8 mouse cellular contexts compared by ENCODE assay signal in the genomic region with DNA sequence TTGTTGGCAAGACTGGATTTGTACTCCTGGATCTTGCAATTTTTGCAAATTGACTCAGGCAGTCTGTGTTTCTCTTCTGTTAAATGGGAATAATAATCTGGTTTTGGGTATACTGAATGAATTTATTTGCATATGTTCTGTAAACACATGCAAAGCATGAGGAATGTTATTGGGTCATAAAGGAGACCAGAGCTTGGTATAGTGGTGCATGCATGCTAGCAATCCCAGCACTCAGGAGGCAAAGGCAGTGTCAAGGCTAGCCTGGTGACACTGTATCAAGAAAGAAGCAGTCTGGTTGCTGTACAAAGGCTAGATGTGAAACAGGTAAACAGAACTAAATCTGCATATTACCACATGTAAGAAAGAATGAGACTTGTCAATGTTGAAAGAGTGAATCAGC. TPM values are rescaled to one million over a fixed set of nuclear protein-coding genes. Genes with fewer than 3 reads are reported as not detected.
A peak's percentile ranks its signal among the peaks of the same experiment; 100 is the strongest.
DNase-seq lines count a peak whose midpoint lies in the region; ATAC-seq and TF ChIP-seq lines count a peak whose summit lies in the region.

No protein-coding gene starts in this region.

- ATAC-seq in embryonic facial prominence, embryonic 13.5 days (ENCODE audit: insufficient number of reproducible peaks, insufficient read depth, low FRiP score, low TSS enrichment, low read depth) = no peak
- no peak for ATAC-seq in intestine, embryonic 16.5 days
- no peak for ATAC-seq in neural tube, embryonic 12.5 days (ENCODE audit: low FRiP score, low read depth)
- no peak for ATAC-seq in frontal cortex, adult (ENCODE audit: low TSS enrichment)

- H3K4me3 ChIP-seq in liver, adult 2 months (ENCODE audit: insufficient read depth, low read depth, low read length) = peak overlapping the region; percentile 18; the same call in 1 of the 2 replicates
- peak overlapping the region; percentile 77 for H3K4me3 ChIP-seq in embryonic facial prominence, embryonic 13.5 days
- H3K4me3 ChIP-seq in intestine, embryonic 16.5 days (ENCODE audit: low read length) = peak overlapping the region; percentile 94
- peak overlapping the region; percentile 60 for H3K4me3 ChIP-seq in neural tube, embryonic 12.5 days

- no peak overlapping the region for H3K9ac ChIP-seq in liver, adult 2 months (ENCODE audit: low read depth, low read length)
- H3K9ac ChIP-seq in embryonic facial prominence, embryonic 13.5 days = peak overlapping the region; percentile 89
- peak overlapping the region; percentile 90 for H3K9ac ChIP-seq in intestine, embryonic 16.5 days (ENCODE audit: low read depth, low read length)
- H3K9ac ChIP-seq in neural tube, embryonic 12.5 days = peak overlapping the region; percentile 84

- H3K4me1 ChIP-seq in liver, adult 2 months (ENCODE audit: control insufficient read depth, insufficient read depth, low read length) = peaks cover 7% of the 10 kb centered on the region
- H3K4me1 ChIP-seq in embryonic facial prominence, embryonic 13.5 days = peaks cover 19% of the 10 kb centered on the region
- peaks cover 17% of the 10 kb centered on the region for H3K4me1 ChIP-seq in intestine, embryonic 16.5 days (ENCODE audit: control insufficient read depth, insufficient read depth, low read length)
- peaks cover 21% of the 10 kb centered on the region for H3K4me1 ChIP-seq in neural tube, embryonic 12.5 days

- no peaks in the 10 kb centered on the region for H3K27me3 ChIP-seq in liver, adult 2 months (ENCODE audit: control insufficient read depth, insufficient read depth, low read length)
- no peaks in the 10 kb centered on the region for H3K27me3 ChIP-seq in embryonic facial prominence, embryonic 13.5 days
- no peaks in the 10 kb centered on the region for H3K27me3 ChIP-seq in intestine, embryonic 16.5 days (replicated peaks; ENCODE audit: control insufficient read depth, insufficient read depth, low read length)
- no peaks in the 10 kb centered on the region for H3K27me3 ChIP-seq in neural tube, embryonic 12.5 days (replicated peaks)

- H3K9me3 ChIP-seq in embryonic facial prominence, embryonic 13.5 days = no peaks in the 10 kb centered on the region
- no peaks in the 10 kb centered on the region for H3K9me3 ChIP-seq in intestine, embryonic 16.5 days (ENCODE audit: control insufficient read depth, low read length)
- H3K9me3 ChIP-seq in neural tube, embryonic 12.5 days = no peaks in the 10 kb centered on the region

- no peak for TF ChIP-seq CTCF in liver, adult 2 months (IDR thresholded peaks at IDR 0.05; ENCODE audit: low read depth, low read length)

- no peak overlapping the region for H3K27ac ChIP-seq in liver, adult 2 months (replicated peaks; ENCODE audit: insufficient read depth, low read depth, low read length)
- H3K27ac ChIP-seq in embryonic facial prominence, embryonic 13.5 days = no peak overlapping the region; the same call in 1 of the 2 replicates
- H3K27ac ChIP-seq in intestine, embryonic 16.5 days (ENCODE audit: low read length) = 0 out of 2 replicates have a peak overlapping the region, but pooled peaks have one; percentile 97
- no peak overlapping the region for H3K27ac ChIP-seq in neural tube, embryonic 12.5 days

- no peak for TF ChIP-seq POLR2A in liver, adult 2 months (IDR thresholded peaks at IDR 0.05; ENCODE audit: extremely low read depth, insufficient read depth, low read length)

- peaks cover 22% of the 10 kb centered on the region; the same call in 1 of the 2 replicates for H3K79me2 ChIP-seq in liver, adult 2 months (ENCODE audit: control insufficient read depth, insufficient read depth, low read length)

- DNase-seq in liver, adult 2 months (ENCODE audit: extremely low read depth, low read depth, low spot score) = peak; percentile 32
- DNase-seq in liver = no peak
- no peak for DNase-seq in thymus, postnatal 25 days
- DNase-seq in B cell, adult 2 months = no peak

- H3K36me3 ChIP-seq in liver, adult 2 months (ENCODE audit: control insufficient read depth, insufficient read depth, low read length) = peaks cover 4% of the 10 kb centered on the region; the same call in 1 of the 2 replicates
- H3K36me3 ChIP-seq in embryonic facial prominence, embryonic 13.5 days = peaks cover 5% of the 10 kb centered on the region; the same call in 1 of the 2 replicates
- no peaks in the 10 kb centered on the region for H3K36me3 ChIP-seq in intestine, embryonic 16.5 days (ENCODE audit: control insufficient read depth, insufficient read depth, low read length)
- 0 out of 2 replicates have a peak, but pooled peaks cover under 1% of the 10 kb centered on the region for H3K36me3 ChIP-seq in neural tube, embryonic 12.5 days

- peak overlapping the region; percentile 74 for H3K4me2 ChIP-seq in embryonic facial prominence, embryonic 13.5 days
- peak overlapping the region; percentile 84 for H3K4me2 ChIP-seq in intestine, embryonic 16.5 days (ENCODE audit: low read depth, low read length)
- H3K4me2 ChIP-seq in neural tube, embryonic 12.5 days (replicated peaks) = peak overlapping the region; percentile 70

RNA-seq across cellular contexts. Expression of gene Ppp2r1a, which starts 1.5 kb away (rescaled TPM):
- 31.1 and 40.5 TPM in 2 replicates for total RNA-seq in liver, adult 2 months (2014; rRNA removed)
- 62.9 and 70.2 TPM in 2 replicates for polyA plus RNA-seq in liver, adult 2 months (2012; rRNA removed)
- polyA plus RNA-seq in embryonic facial prominence, embryonic 13.5 days (2015; fragmentation: Nextera tagmentation; extraction: Ambion mirVana) = 371 and 387 TPM in 2 replicates
- polyA plus RNA-seq in intestine, embryonic 16.5 days (2015; fragmentation: Nextera tagmentation; extraction: Ambion mirVana) = 352 and 364 TPM in 2 replicates
- polyA plus RNA-seq in neural tube, embryonic 12.5 days (2016; fragmentation: Nextera tagmentation; extraction: Ambion mirVana) = 546 and 551 TPM in 2 replicates

RNA-seq across cellular contexts. Expression of gene Vmn1r232, which starts 27.1 kb away (rescaled TPM):
- total RNA-seq in liver, adult 2 months (2014; rRNA removed) = not detected in 2 replicates
- not detected in 2 replicates for polyA plus RNA-seq in liver, adult 2 months (2012; rRNA removed)
- not detected in 2 replicates for polyA plus RNA-seq in embryonic facial prominence, embryonic 13.5 days (2015; fragmentation: Nextera tagmentation; extraction: Ambion mirVana)
- polyA plus RNA-seq in intestine, embryonic 16.5 days (2015; fragmentation: Nextera tagmentation; extraction: Ambion mirVana) = not detected in 2 replicates
- polyA plus RNA-seq in neural tube, embryonic 12.5 days (2016; fragmentation: Nextera tagmentation; extraction: Ambion mirVana) = not detected in 2 replicates

RNA-seq across cellular contexts. Expression of gene Vmn1r231, which starts 41.7 kb away (rescaled TPM):
- total RNA-seq in liver, adult 2 months (2014; rRNA removed) = not detected in 2 replicates
- not detected in 2 replicates for polyA plus RNA-seq in liver, adult 2 months (2012; rRNA removed)
- not detected in 2 replicates for polyA plus RNA-seq in embryonic facial prominence, embryonic 13.5 days (2015; fragmentation: Nextera tagmentation; extraction: Ambion mirVana)
- polyA plus RNA-seq in intestine, embryonic 16.5 days (2015; fragmentation: Nextera tagmentation; extraction: Ambion mirVana) = not detected in 2 replicates
- polyA plus RNA-seq in neural tube, embryonic 12.5 days (2016; fragmentation: Nextera tagmentation; extraction: Ambion mirVana) = not detected in 2 replicates

RNA-seq across cellular contexts. Expression of gene Vmn1r233, which starts 49.6 kb away (rescaled TPM):
- not detected in 2 replicates for total RNA-seq in liver, adult 2 months (2014; rRNA removed)
- not detected in 2 replicates for polyA plus RNA-seq in liver, adult 2 months (2012; rRNA removed)
- not detected in 2 replicates for polyA plus RNA-seq in embryonic facial prominence, embryonic 13.5 days (2015; fragmentation: Nextera tagmentation; extraction: Ambion mirVana)
- polyA plus RNA-seq in intestine, embryonic 16.5 days (2015; fragmentation: Nextera tagmentation; extraction: Ambion mirVana) = not detected in 2 replicates
- not detected in 2 replicates for polyA plus RNA-seq in neural tube, embryonic 12.5 days (2016; fragmentation: Nextera tagmentation; extraction: Ambion mirVana)

Comparison
In these comparisons a context has a peak if more than half of its experiments do, and no peak if none do; other contexts are left out.
1. H3K4me3 ChIP-seq: peak in every context shown above with its lines; median percentile 94 in intestine, embryonic 16.5 days; 77 in embryonic facial prominence, embryonic 13.5 days; 60 in neural tube, embryonic 12.5 days; 18 in liver, adult 2 months.